Mouse (Mus musculus): Measurements from ENCODE around the gene Lrch1.

The Lrch1 gene

GRCm38 (mm10) chr14:74893693-74894092, 54.0 kb downstream of the Lrch1 start:
- DNase-seq (ENCODE audit: inconsistent age in 2 of 2, low spot score in 1 of 2): no peak

GRCm38 (mm10) chr14:74893085-74893648, 54.5 kb downstream of the Lrch1 start:
- DNase-seq (ENCODE audit: inconsistent age in 2 of 2, low spot score in 1 of 2): no peak

GRCm38 (mm10) chr14:74889304-74889703, 58.4 kb downstream of the Lrch1 start:
- no peak for DNase-seq (ENCODE audit: inconsistent age in 2 of 2, low spot score in 1 of 2)

- DNase-seq (ENCODE audit: inconsistent age in 2 of 2, low spot score in 1 of 2): no peak
These were observed 59.6 kb downstream of the Lrch1 start for GRCm38 (mm10) chr14:74888103-74888502.

- DNase-seq (ENCODE audit: inconsistent age in 2 of 2, low spot score in 1 of 2): no peak
These were observed 61.2 kb downstream of the Lrch1 start for GRCm38 (mm10) chr14:74886453-74886852.

- DNase-seq (ENCODE audit: inconsistent age in 2 of 2, low spot score in 1 of 2): no peak
These were observed 62.8 kb downstream of the Lrch1 start for GRCm38 (mm10) chr14:74884920-74885319.

GRCm38 (mm10) chr14:74884024-74884680, 63.5 kb downstream of the Lrch1 start:
- peak; percentile 50 to 77 for DNase-seq (ENCODE audit: inconsistent age in 2 of 2, low spot score in 1 of 2)

- DNase-seq (ENCODE audit: inconsistent age in 2 of 2, low spot score in 1 of 2): peak in 1 of 2 experiments; percentile 65
These were observed 64.5 kb downstream of the Lrch1 start for GRCm38 (mm10) chr14:74883204-74883603.

GRCm38 (mm10) chr14:74882754-74883153, 64.9 kb downstream of the Lrch1 start:
- DNase-seq (ENCODE audit: inconsistent age in 2 of 2, low spot score in 1 of 2): no peak

GRCm38 (mm10) chr14:74880868-74881267, 66.8 kb downstream of the Lrch1 start:
- no peak for DNase-seq (ENCODE audit: inconsistent age in 2 of 2, low spot score in 1 of 2)

GRCm38 (mm10) chr14:74879480-74879879, 68.2 kb downstream of the Lrch1 start:
- DNase-seq (ENCODE audit: inconsistent age in 2 of 2, low spot score in 1 of 2): no peak

- DNase-seq (ENCODE audit: inconsistent age in 2 of 2, low spot score in 1 of 2): peak in 1 of 2 experiments; percentile 55
These were observed 70.4 kb downstream of the Lrch1 start for GRCm38 (mm10) chr14:74877287-74877686.

- DNase-seq (ENCODE audit: inconsistent age in 2 of 2, low spot score in 1 of 2): peak; percentile 64 to 69
These were observed 76.5 kb downstream of the Lrch1 start for GRCm38 (mm10) chr14:74871220-74871619.

GRCm38 (mm10) chr14:74868902-74869230, 78.8 kb downstream of the Lrch1 start:
- DNase-seq (ENCODE audit: inconsistent age in 2 of 2, low spot score in 1 of 2): no peak

GRCm38 (mm10) chr14:74868188-74868901, 79.3 kb downstream of the Lrch1 start:
- DNase-seq (ENCODE audit: inconsistent age in 2 of 2, low spot score in 1 of 2): no peak

GRCm38 (mm10) chr14:74867076-74868042, 80.3 kb downstream of the Lrch1 start:
- DNase-seq (ENCODE audit: inconsistent age in 2 of 2, low spot score in 1 of 2): no peak

GRCm38 (mm10) chr14:74865738-74866137, 81.9 kb downstream of the Lrch1 start:
- DNase-seq (ENCODE audit: inconsistent age in 2 of 2, low spot score in 1 of 2): no peak

GRCm38 (mm10) chr14:74864805-74865483, 82.7 kb downstream of the Lrch1 start:
- DNase-seq (ENCODE audit: inconsistent age in 2 of 2, low spot score in 1 of 2): peak in 1 of 2 experiments; percentile 19

GRCm38 (mm10) chr14:74861456-74861855, 86.2 kb downstream of the Lrch1 start:
- DNase-seq (ENCODE audit: inconsistent age in 2 of 2, low spot score in 1 of 2): no peak

GRCm38 (mm10) chr14:74859154-74859553, 88.5 kb downstream of the Lrch1 start:
- no peak for DNase-seq (ENCODE audit: inconsistent age in 2 of 2, low spot score in 1 of 2)

GRCm38 (mm10) chr14:74855429-74855828, 92.2 kb downstream of the Lrch1 start:
- no peak for DNase-seq (ENCODE audit: inconsistent age in 2 of 2, low spot score in 1 of 2)
